Mouse (Mus musculus) CD4-positive helper T cell, adult 2 months (primary cell): Measurements from ENCODE around the gene Gm4871.
A peak's percentile ranks its signal among the peaks of the same experiment; 100 is the strongest.

Source experiments
- DNase-seq: peaks from one replicate; pipeline ENCODE4 v3.0.0-alpha.2; 2012; ENCODE audit warnings: low read depth, missing footprints, low spot score

Gm4871 gene

GRCm38 (mm10) chr5:144998491-144998890 lies 34.1 kb downstream of the Gm4871 start:
- peak; percentile 15 for DNase-seq

- DNase-seq: no peak
Observed at GRCm38 (mm10) chr5:144990481-144990880, 42.1 kb downstream of the Gm4871 start.

- DNase-seq: no peak
Observed at GRCm38 (mm10) chr5:144990051-144990450, 42.5 kb downstream of the Gm4871 start.

- DNase-seq: no peak
Observed at GRCm38 (mm10) chr5:144989061-144989405, 43.5 kb downstream of the Gm4871 start.

- peak; percentile 27 for DNase-seq
Observed at GRCm38 (mm10) chr5:144988340-144989060, 44.1 kb downstream of the Gm4871 start.

- no peak for DNase-seq
Observed at GRCm38 (mm10) chr5:144987561-144987960, 45.0 kb downstream of the Gm4871 start.

GRCm38 (mm10) chr5:144984839-144985238 lies 47.7 kb downstream of the Gm4871 start:
- no peak for DNase-seq

- DNase-seq: no peak
Observed at GRCm38 (mm10) chr5:144983227-144983626, 49.3 kb downstream of the Gm4871 start.
